Mouse (Mus musculus) right cerebral cortex, postnatal 10 days (tissue): ENCODE measurements around the gene Phlpp1.
A peak's percentile ranks its signal among the peaks of the same experiment; 100 is the strongest.

Source experiments
- DNase-seq, 2 experiments: peaks; one replicate each; pipeline ENCODE4 v3.0.0; 2021; ENCODE audit warnings: low spot score in 2 of 2

Phlpp1 gene

DNA sequence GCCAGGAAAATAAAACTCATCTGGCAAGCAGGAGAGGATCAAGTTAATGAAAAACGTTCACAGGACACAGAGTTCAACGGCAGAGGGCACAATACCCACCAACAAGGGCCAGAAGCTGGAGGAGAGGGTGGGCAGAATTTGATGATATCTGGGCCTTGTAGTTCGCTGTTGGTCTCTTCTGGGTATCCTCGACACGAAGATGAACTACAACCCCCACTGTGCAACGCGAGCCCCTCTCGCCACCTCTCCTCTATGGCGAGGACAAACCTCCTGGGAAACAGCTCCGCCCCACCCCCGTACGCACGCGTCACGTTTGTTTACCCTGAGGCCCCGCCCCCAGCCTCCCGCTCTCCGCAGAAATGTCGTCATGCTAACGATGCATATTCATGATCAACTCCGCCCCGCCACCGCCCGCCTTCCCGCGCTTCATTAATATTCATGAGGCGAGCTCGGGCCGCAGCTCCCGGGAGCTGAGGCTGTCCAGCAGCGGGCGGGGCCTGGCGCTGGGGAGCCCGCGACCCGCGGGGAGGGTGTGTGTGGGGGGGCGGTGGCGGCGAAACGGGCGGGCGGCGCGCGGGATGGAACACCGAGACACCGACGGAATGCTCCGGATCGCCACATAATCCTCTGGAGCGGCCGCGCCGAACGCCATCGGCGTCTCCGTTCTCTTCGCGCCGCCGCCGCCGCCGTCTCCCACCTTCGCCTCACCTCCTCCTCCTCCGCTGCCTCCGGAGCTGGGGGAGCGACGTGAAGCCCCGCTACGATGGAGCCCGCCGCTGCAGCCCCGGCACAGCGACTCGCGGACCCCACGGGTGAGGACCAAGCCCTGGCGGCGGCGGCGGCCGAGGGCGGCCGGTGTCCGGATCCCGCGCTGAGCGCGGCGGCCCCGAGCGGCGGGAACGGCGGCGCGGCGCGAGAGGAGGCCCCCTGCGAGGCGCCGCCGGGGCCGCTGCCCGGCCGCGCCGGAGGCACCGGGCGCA, at the start of gene Phlpp1:
Gene Phlpp1, plus strand, starts transcription at position 512 of the 980 bp plus-strand sequence.
- peak; percentile 100 for DNase-seq

DNA sequence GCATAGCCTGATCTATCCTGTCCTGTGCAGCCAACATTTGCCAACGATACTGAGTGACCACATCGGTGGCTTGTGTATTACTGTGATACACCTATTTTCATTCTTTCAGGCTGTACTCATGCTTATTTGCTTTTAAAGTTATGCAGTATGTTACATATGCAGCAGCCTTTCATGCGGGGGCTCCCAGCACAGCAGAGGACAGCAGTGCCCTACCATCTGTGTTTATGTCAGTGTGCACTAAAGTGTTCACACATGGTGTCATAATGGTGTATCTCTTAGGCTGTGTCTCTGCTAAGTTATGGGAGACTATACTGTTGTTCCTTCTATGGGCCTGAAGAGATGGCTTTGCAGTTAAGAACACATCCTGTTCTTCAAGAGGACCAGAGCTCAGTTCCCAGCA, 45.0 kb upstream of the Phlpp1 start:
- peak; percentile 33 to 40 for DNase-seq

DNA sequence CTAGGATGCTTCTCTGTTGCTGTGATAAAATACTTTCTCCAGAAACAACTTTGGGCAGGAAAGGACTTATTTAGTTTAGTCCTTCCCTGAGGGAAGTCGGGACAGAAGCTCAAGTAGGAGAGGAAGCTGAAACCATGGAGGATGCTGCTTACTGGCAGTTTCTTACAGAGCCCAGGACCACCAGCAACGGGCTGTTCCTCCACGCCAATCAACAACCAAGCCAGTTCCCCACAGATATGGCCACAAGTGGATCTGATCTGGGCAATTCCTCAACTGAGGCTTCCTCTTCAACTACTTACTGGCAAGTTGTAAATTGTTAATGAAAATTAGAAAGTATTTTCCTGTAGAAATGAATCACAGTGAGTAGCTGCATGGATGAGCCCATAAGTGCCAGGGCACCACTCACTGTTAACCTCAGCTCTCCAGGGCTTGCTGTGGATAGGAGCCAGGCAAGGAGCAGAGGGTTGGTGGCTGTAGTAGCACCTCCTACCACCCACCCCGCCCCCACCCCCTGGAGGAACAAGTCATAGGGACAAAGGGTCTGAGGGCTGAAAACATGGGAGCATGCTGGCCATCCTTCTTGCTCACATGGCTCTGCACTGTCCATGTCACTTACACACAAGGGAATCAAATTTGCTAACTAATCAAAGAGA, 39.7 kb upstream of the Phlpp1 start:
- no peak for DNase-seq

DNA sequence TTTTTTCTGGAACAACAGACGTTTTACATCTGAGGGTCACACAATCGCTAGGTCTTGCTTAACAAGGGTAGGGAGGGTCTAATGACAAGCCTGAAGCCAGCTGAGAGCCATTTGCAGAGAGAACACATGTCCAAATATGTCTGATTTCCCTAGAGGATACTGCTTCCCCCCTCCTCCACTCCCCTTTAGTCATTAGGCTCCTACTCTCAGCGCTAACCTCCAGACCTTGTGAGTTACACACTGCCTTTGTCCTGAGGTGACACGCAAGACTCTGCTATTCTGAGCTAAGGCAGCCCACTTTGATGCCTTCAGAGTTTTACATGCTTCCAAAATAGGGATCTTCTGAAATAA, 39.2 kb upstream of the Phlpp1 start:
- DNase-seq, result no peak

DNA sequence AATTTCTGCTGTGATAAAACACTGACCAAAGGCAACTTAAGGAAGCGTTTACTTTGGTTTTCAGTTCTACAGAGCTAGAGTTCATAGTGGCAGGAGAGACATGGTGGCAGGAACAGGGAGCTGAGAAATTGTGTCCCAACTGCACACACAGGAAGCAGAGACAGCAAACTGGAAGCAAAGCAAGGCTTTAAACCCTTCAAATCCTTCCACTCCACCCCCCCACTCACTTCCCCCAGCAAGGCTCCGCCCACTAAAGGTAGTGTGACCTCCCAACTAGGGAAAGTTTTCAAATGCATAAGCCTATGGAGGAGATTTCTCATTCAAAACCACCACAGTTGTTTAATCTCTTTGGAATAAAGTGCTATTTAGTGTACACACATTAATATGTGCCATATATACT, 32.9 kb upstream of the Phlpp1 start:
- no peak for DNase-seq

DNA sequence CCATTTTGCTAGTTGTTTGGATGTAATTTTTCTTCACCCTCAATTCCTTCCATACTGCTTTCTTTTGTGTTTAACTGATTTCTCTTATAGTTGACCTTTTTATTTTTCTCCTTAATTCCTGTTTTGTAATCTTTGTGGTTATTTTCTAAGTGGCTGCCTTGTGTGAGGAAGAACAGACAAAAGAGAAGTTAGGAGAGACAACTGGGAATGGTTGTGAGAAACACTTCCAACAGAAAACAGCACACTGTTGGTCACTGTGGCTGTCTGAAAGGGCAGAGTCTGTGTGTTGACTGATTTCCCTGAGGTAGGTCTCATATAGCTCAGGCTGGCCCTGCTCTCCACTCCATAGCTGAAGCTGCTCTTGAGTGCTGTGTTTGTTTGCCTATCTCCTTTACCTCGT, 32.4 kb upstream of the Phlpp1 start:
- DNase-seq, result no peak

DNA sequence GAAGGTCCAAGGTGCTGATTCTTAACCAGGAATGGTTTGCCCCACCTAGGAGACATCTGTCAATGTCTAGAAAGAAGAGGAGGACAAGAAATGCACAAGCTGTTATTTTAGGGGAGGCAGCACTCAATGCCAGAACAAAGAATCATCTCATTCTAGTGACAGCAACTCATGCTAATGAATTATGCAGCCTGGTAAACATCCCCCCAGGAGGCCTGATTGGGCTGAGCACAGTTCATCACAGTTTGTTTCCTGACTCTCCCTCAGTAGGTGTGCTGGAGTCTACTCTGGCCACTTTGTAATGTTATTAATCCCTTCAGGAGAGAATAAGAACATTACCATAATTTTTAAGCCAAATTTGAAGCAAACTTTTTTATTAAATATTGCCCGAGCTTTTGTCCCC, 29.5 kb upstream of the Phlpp1 start:
- no peak for DNase-seq

DNA sequence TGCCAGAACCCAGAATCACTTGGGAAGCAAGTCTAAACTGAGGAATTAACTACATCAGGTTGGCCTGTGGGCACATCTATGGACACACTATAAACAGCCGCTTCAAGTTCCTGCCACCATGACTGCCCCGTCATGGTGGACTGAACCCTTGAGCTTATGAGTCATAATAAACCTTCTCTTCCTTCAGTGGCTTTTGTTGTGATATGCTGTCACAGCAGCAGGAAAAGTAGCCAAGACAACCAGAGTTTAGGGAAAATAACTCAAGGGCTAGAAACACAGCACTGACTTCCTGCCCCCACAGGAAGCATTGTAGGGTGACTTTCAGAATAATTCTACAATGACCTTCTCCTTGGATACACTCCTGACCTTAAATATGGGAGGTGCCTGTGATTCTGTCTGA, 27.0 kb upstream of the Phlpp1 start:
- no peak for DNase-seq

DNA sequence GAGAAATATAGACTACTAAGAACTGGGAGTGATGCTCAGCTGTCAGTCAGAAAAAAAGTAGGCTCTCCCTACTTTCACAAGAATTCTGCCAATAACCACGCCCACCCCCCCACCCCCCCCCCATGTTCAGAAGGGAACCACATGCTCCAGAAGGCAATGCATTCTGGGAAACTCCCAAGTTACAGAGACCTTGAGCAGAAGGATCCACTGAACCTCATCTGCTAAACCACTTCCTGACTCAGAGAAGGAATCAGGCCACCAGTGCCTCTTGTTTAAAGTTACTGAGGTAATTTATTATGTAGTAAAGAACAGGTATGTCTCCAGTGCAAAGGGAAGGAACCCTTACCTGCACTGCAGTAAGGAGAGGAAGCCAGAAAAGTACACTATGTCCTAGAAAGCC, 26.5 kb upstream of the Phlpp1 start:
- no peak for DNase-seq

DNA sequence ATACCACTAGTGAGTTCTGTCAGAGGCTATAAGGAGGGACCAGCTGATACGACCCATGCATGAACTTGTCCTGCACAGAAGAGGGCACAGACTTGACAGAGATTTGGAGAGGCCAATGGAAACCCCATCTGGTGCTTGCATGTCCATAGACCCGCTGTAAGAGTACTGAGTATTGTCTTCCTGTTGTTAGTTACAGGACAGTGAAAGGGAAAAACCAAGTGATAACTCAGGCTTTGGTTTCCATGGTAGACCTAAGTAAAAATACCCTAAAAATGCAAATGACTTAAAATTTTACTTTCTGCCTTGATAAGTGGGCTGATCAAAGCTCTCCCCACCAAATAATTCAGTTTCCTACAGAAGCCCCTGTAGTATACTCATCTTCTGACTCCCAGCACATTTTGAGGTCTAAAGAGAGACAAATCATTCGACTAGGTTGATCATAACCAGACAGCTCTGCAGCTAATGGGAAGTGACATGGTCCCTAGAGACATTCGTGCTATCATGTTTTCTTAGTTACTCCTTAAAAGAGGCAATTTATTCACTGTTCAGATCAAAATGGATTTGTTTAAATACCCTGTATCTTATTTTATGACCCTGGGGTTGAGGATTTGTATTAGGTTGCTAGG, 25.9 kb upstream of the Phlpp1 start:
- DNase-seq, result no peak

DNA sequence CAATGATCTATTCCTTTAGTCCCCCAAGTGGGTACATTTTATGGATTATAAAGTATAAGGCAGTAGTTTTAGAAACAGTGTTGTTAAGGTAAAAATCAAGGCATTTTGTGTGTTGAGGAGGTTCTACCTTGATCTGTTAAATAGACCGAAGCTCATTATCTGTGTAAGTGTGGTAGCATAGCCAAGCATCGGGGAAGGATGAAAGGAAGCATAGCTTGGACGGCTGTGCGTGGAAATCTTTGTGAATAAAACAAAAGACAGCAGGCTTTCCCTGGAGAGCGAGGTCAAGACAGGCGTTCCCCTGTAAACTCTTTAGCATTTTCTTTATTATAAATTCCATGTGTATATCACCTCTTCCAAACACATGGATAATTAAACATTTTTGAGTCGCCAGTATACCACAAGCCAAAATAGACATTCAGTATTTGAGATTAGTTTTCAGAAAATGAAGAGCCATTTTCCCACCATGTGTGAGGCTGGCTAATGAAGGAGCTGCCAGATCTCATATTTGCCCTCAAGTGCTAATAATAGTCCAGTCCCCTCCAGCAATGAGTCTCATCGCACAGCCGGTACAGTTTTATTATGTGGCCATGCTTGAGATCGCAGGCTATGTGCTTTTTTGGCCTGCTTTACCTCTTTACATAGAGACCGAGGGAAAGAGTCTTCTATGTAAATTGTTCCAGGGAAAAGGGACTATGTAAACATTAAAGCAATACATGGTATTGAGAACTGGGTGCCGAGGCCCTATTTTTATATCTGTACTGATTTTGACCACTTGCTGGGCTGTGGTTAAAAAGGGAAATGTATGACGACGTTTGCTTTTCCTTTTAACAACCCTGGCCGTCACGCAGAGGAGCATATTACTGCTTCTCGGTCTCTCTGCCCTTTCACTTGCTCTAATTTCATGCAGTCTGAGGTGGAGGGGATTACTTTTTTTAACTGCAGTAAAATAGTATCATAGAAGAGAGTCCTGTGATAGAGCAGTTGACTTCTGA, 22.9 kb upstream of the Phlpp1 start:
- no peak for DNase-seq

DNA sequence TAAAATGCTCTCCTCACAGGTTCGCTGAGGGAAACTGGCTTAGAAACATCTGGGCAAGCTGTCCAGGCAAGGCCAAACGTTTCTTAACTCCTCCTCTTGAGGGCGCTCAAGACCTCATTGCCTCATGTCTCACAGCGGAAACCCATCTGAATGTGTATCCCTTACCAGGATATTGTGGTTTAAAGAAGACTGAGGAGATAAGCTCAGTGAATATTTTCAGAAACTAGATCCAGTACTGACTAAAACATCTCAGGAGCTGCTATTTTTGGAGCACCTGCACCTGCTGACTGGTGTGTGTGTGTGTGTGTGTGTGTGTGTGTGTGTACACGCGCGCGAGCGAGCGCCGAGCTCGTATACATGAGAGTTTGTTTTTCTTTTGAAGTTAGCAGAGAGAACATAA, 19.7 kb upstream of the Phlpp1 start:
- DNase-seq, result peak in 1 of 2 experiments; percentile 39

DNA sequence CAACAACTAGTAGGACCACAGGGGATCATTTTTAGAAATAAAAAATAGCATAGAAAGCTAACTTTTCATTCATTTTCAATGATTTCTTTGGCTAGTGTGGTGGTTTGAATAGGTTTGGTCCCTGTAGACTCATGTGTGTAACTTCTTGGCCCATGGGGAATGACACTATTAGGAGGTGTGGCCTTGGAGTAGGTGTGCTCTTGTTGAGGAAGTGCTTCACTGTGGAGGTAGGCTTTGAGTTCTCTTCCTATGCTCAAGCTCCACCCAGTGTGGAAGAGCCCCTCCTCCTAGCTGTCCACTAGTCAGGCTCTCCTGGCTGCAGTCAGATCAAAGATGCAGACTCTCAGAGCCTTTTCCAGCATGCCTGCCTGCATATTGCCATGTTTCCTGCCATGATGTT, 18.8 kb upstream of the Phlpp1 start:
- DNase-seq, result no peak

DNA sequence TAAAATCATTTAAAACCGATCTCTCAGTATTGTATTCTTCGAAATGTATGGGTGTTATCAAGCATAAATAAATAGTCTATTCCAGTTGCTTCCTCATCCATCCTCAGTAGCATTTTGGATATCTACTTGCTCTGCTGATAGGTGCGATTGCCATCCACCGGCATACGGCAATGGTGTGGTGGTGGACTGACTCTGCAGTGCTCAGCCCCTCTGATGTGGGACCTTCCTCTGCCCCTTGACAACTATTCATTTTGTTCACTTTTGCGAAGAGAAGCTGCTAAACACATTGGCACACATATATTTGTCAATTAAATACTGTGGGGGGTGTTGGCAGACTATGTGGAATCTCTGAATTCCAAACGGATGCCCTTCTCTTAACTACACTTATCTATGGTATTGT, 17.0 kb upstream of the Phlpp1 start:
- DNase-seq, result no peak

DNA sequence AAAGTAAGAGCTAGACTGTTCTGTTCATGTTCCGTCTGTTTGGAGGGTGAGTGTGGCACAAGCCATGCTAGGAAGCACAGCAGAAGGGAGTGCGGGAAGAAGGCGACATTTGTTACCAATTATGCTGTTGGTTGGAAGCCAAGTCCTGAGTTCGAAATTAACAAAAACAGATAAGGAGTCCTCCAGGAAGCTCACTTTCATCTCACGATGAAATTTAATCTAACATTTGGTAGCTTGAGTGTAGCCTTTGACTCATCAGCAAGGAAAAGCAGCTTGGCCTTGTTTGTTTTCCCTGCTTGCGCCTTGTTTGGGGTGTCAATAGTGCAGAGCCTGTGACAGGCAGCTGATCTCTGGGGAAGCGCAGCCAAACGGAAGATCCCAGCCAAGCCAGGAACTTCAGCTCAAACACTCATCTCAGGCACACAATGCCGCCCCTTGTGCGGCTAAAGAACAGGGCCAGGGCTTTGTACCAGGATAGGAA, 16.4 kb upstream of the Phlpp1 start:
- DNase-seq, result peak; percentile 74 to 80

DNA sequence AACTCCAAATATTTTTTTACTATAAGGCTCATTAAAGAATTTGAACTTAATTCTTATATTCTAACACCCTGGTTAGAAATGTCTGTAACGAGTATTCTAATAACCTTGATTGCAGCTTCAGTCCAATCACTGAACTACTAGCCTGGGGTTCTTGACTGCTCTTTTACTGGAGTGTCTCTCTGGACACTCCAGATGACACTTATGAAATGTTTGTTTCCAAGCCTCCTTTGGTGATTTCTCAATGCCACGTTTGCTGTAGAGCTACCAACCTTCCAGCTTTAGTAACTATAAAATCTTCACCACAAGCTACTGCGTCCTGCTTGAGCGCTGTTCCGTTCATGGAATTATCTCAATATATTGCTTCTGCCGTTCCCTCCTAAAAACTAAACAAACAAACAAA, 15.8 kb upstream of the Phlpp1 start:
- DNase-seq, result no peak

DNA sequence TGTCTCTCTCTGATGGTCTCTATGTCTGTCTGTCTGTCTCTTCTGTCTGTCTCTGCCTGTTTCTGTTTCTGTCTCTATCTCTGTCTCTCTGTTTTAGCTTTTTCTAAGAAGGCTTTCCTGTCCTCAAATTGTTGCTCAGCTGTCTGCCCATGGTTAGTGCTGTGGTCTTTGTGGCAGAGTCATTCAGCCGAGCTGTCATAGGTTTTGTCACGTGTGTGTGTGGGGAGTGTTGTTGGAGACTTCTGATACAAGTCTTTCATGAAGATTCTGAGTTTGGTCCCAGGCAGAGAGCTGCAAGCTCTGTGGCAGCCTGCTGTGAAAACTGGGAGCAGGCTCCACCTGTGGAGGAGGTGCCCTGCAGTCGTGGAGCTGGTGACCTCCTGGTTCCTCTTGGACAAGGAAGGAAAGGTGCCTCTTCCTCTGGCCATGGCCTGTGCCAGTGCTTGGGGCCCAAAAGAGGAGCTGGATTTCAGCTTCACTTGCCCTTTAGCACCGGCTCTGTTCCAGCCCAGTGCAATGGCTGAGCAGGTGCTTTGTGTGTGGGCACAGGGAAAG, 13.5 kb upstream of the Phlpp1 start:
- no peak for DNase-seq

DNA sequence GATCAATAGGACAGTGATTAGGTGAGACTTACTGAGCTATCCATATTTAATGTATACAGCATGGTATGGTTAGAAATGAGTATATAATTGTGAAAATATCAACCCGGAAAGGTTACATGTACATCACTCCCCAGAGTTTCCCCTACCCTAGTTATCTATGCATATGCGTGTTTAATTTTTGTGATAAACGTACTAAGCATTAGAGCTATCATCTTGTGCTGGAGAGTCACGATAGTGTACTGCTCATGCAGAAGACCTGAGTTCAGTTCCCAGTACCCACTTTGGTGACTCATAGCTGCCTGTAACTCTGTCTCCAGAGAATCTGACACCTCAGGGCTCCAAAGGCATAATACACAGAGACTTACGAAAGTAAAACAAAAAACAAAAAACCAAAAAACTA, 11.9 kb upstream of the Phlpp1 start:
- no peak for DNase-seq

DNA sequence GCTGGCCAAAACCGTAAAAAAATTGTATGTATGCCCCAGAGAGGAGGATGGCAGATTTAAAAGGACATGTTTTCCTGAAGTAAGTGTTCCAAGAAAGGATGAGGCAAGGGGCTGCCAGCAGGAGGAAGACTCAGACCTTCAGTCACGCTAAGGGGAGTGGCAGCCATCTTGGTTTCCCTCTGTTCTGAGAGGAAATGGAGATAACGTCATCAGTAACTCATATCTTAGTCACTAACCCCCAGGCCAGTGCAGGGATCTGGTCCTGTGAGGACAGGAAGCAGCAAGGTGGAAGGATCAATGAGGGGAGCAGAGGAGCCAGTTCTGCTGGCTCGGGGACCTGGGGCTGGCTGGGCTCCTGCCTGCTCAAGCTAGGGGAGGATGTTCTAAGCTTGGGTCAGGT, 10.6 kb upstream of the Phlpp1 start:
- no peak for DNase-seq

DNA sequence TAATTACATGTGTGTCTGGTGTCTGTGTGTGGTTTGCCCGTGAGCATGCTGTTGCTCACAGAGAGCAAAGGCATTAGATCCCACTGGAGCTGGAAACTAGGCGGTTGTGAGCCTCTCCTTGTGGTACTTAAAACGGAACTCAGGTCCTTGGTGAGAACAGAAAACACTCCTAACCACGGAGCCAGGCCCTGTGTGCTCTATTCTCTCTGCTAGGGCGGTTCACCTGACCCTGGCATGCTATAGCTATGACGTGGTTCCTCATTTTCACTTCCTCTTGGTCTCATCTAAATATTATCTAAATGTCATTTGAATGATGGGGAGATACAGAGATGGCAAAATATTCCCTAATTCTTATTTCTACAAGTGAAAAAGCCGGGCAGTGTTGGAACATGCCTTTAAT, 9.0 kb upstream of the Phlpp1 start:
- DNase-seq, result no peak

DNA sequence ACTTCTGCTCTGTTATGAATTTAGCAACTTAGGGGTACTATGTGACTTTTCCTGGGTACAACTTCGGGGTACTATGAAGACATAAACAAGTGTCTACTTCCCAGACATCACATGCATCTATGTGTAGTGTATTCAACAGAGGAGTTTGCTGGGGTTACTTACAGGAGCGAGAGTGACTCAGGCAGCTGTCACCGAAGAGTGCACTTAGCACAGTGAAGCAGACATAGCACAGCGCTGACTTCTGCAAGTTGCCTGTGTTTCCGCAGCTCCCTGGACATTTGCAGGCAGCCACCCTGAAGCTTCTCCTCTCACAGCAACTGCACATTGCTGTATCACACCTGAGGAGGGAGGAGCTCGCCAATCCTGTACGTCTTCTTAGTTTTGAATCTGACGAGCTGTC, 8.2 kb upstream of the Phlpp1 start:
- no peak for DNase-seq
